Mouse (Mus musculus): Measurements from ENCODE around the gene Nup214. TPM values are rescaled to one million over a fixed set of nuclear protein-coding genes. Genes with fewer than 3 reads are reported as not detected.
A peak's percentile ranks its signal among the peaks of the same experiment; 100 is the strongest.
"Not testable (repeated sequence)": the region's sequence is repeated elsewhere in the genome, so short reads cannot be mapped to it uniquely, and the experiment has no call there.

Gene Nup214
- polyA plus RNA-seq, 1 experiment = 33.2 TPM

- DNase-seq (ENCODE audit: extremely low spot score in 1 of 2, low spot score in 1 of 2) = peak; percentile 59 to 78
Observed at GRCm38 (mm10) chr2:32038661-32039081, 64.4 kb downstream of the Nup214 start.

- DNase-seq (ENCODE audit: extremely low spot score in 1 of 2, low spot score in 1 of 2) = not testable (repeated sequence)
Observed at GRCm38 (mm10) chr2:32040646-32041045, 66.4 kb downstream of the Nup214 start.

GRCm38 (mm10) chr2:32041087-32041486, 66.9 kb downstream of the Nup214 start:
- DNase-seq (ENCODE audit: extremely low spot score in 1 of 2, low spot score in 1 of 2) = no peak

- DNase-seq (ENCODE audit: extremely low spot score in 1 of 2, low spot score in 1 of 2) = no peak
Observed at GRCm38 (mm10) chr2:32043836-32044235, 69.6 kb downstream of the Nup214 start.

- no peak for DNase-seq (ENCODE audit: extremely low spot score in 1 of 2, low spot score in 1 of 2)
Observed at GRCm38 (mm10) chr2:32045375-32045774, 71.1 kb downstream of the Nup214 start.

GRCm38 (mm10) chr2:32046009-32046408, 71.8 kb downstream of the Nup214 start:
- no peak for DNase-seq (ENCODE audit: extremely low spot score in 1 of 2, low spot score in 1 of 2)

GRCm38 (mm10) chr2:32047323-32047722, 73.1 kb downstream of the Nup214 start:
- no peak for DNase-seq (ENCODE audit: extremely low spot score in 1 of 2, low spot score in 1 of 2)

GRCm38 (mm10) chr2:32051791-32052190, 77.6 kb downstream of the Nup214 start:
- no peak for DNase-seq (ENCODE audit: extremely low spot score in 1 of 2, low spot score in 1 of 2)

- no peak for DNase-seq (ENCODE audit: extremely low spot score in 1 of 2, low spot score in 1 of 2)
Observed at GRCm38 (mm10) chr2:32052418-32052817, 78.2 kb downstream of the Nup214 start.

GRCm38 (mm10) chr2:32055357-32055965, 81.2 kb downstream of the Nup214 start:
- DNase-seq (ENCODE audit: extremely low spot score in 1 of 2, low spot score in 1 of 2) = no peak

GRCm38 (mm10) chr2:32056524-32056923, 82.3 kb downstream of the Nup214 start:
- DNase-seq (ENCODE audit: extremely low spot score in 1 of 2, low spot score in 1 of 2) = no peak

GRCm38 (mm10) chr2:32057360-32057759, 83.1 kb downstream of the Nup214 start:
- DNase-seq (ENCODE audit: extremely low spot score in 1 of 2, low spot score in 1 of 2) = no peak

GRCm38 (mm10) chr2:32057794-32058193, 83.6 kb downstream of the Nup214 start:
- DNase-seq (ENCODE audit: extremely low spot score in 1 of 2, low spot score in 1 of 2) = no peak

GRCm38 (mm10) chr2:32058241-32058640, 84.0 kb downstream of the Nup214 start:
- DNase-seq (ENCODE audit: extremely low spot score in 1 of 2, low spot score in 1 of 2) = no peak

- no peak for DNase-seq (ENCODE audit: extremely low spot score in 1 of 2, low spot score in 1 of 2)
Observed at GRCm38 (mm10) chr2:32058716-32059115, 84.5 kb downstream of the Nup214 start.

GRCm38 (mm10) chr2:32059613-32060012, 85.4 kb downstream of the Nup214 start:
- DNase-seq (ENCODE audit: extremely low spot score in 1 of 2, low spot score in 1 of 2) = no peak

- DNase-seq (ENCODE audit: extremely low spot score in 1 of 2, low spot score in 1 of 2) = no peak
Observed at GRCm38 (mm10) chr2:32060228-32060805, 86.1 kb downstream of the Nup214 start.

GRCm38 (mm10) chr2:32061189-32061588, 87.0 kb downstream of the Nup214 start:
- DNase-seq (ENCODE audit: extremely low spot score in 1 of 2, low spot score in 1 of 2) = no peak

- DNase-seq (ENCODE audit: extremely low spot score in 1 of 2, low spot score in 1 of 2) = no peak
Observed at GRCm38 (mm10) chr2:32061722-32062505, 87.7 kb downstream of the Nup214 start.

GRCm38 (mm10) chr2:32062626-32063410, 88.6 kb downstream of the Nup214 start:
- no peak for DNase-seq (ENCODE audit: extremely low spot score in 1 of 2, low spot score in 1 of 2)
